Mouse (Mus musculus): ENCODE results near the gene Gm6993.

Gm6993 gene

GRCm38 (mm10) chr12:31239798-31240197 lies 772 bp upstream of the Gm6993 start:
- 88% methylated on average over 4 of the region's 4 CpGs for WGBS

GRCm38 (mm10) chr12:31241595-31242342 lies 1.2 kb downstream of the Gm6993 start:
- 64% methylated on average over 6 of the region's 6 CpGs for WGBS

- 72% methylated on average over 2 of the region's 2 CpGs for WGBS
These were observed 3.4 kb downstream of the Gm6993 start for GRCm38 (mm10) chr12:31244001-31244400.

- 93% methylated on average over 3 of the region's 3 CpGs for WGBS
These were observed 4.1 kb downstream of the Gm6993 start for GRCm38 (mm10) chr12:31244691-31245090.

GRCm38 (mm10) chr12:31246153-31246552 lies 5.6 kb downstream of the Gm6993 start:
- WGBS: 70% methylated on average over 3 of the region's 3 CpGs

- 72% methylated on average over 3 of the region's 3 CpGs for WGBS
These were observed 6.0 kb downstream of the Gm6993 start for GRCm38 (mm10) chr12:31246615-31247014.

GRCm38 (mm10) chr12:31248165-31248564 lies 7.6 kb downstream of the Gm6993 start:
- WGBS: 87% methylated on average over 3 of the region's 3 CpGs

GRCm38 (mm10) chr12:31248681-31249080 lies 8.1 kb downstream of the Gm6993 start:
- 77% methylated on average over 10 of the region's 10 CpGs for WGBS

GRCm38 (mm10) chr12:31252259-31252658 lies 11.7 kb downstream of the Gm6993 start:
- 78% methylated on average over 4 of the region's 4 CpGs for WGBS

- WGBS: 96% methylated on average over 8 of the region's 8 CpGs
These were observed 14.4 kb downstream of the Gm6993 start for GRCm38 (mm10) chr12:31254978-31255377.

- 93% methylated on average over 9 of the region's 9 CpGs for WGBS
These were observed 15.7 kb downstream of the Gm6993 start for GRCm38 (mm10) chr12:31256121-31256903.

GRCm38 (mm10) chr12:31261882-31262281 lies 21.3 kb downstream of the Gm6993 start:
- WGBS: 97% methylated on average over 3 of the region's 3 CpGs

GRCm38 (mm10) chr12:31263921-31264320 lies 23.4 kb downstream of the Gm6993 start:
- 60% methylated on average over 7 of the region's 7 CpGs for WGBS

- under 1% methylated on average over 38 of the region's 39 CpGs for WGBS
These were observed 24.6 kb downstream of the Gm6993 start, which contains the start of gene Lamb1 for GRCm38 (mm10) chr12:31265005-31265721. Gene Lamb1 (plus strand): TSS chr12:31265234.

GRCm38 (mm10) chr12:31265722-31266431 lies 25.3 kb downstream of the Gm6993 start:
- under 1% methylated on average over 50 of the region's 50 CpGs for WGBS

- 17% methylated on average over 15 of the region's 15 CpGs for WGBS
These were observed 26.1 kb downstream of the Gm6993 start for GRCm38 (mm10) chr12:31266686-31267085.

- 57% methylated on average over 4 of the region's 4 CpGs for WGBS
These were observed 26.8 kb downstream of the Gm6993 start for GRCm38 (mm10) chr12:31267363-31267762.

- WGBS: 53% methylated on average over 3 of the region's 3 CpGs
These were observed 27.7 kb downstream of the Gm6993 start for GRCm38 (mm10) chr12:31268315-31268714.

- WGBS: 80% methylated on average over 12 of the region's 12 CpGs
These were observed 28.5 kb downstream of the Gm6993 start for GRCm38 (mm10) chr12:31269020-31269597.

- WGBS: 95% methylated on average over 10 of the region's 10 CpGs
These were observed 29.8 kb downstream of the Gm6993 start for GRCm38 (mm10) chr12:31270361-31270760.

GRCm38 (mm10) chr12:31270776-31271175 lies 30.2 kb downstream of the Gm6993 start:
- 91% methylated on average over 5 of the region's 5 CpGs for WGBS
